Mouse (Mus musculus): Measurements from ENCODE around the gene Cpm.

DNA sequence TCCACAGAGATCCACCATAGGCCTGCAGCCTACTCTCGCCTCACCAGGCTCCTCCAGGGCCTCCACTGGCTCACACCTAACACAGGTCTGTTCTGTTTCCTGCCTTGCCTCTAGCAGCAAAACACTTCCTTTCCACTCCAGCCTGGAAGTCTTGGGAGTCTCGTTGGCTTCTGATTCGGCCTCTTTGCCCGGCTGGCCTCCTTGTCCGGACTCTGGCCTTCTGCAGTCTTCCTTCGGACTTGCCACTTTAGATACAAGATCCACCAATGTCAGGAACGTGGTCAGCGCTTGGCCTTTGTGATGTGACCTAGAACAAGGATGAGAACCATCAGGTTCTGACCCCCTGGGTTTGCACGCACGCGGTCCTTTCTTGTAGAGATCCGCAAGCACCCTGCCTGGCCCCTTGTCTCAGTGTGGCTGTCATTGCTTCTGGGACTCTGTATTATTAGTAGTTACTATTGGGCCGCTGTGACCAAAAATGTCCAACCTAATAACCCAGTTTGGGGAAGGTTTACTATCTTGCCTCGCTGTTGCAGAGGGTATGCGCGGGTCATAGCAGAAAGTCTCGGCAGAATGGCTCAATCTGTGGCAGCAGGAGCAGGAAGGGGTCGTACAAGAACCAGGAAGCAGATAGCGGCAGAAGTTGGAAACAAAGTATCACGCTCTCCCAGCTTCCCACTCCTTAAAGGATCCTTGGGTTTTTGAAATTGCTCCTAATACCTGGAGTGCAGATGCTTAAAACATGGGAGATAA lies 22.1 kb upstream of the Cpm start:
- TF ChIP-seq CTCF (IDR thresholded peaks at IDR 0.05; ENCODE audit: low read depth, low read length): no peak
- TF ChIP-seq POLR2A (IDR thresholded peaks at IDR 0.05; ENCODE audit: extremely low read depth, insufficient read depth, low read length): no peak

Data from liver, adult 2 months (tissue).